Mouse (Mus musculus) megakaryocyte, embryonic 14.5 days (primary cell): ENCODE data around the gene Def8. TPM values are rescaled to one million over a fixed set of nuclear protein-coding genes. Genes with fewer than 3 reads are reported as not detected.
A peak's percentile ranks its signal among the peaks of the same experiment; 100 is the strongest.

Experiments used
- H3K27me3 ChIP-seq: replicated peaks from 2 replicates; pipeline ENCODE3; 2012; ENCODE audit warnings: inconsistent platforms
- H3K36me3 ChIP-seq: replicated peaks from 2 replicates; pipeline ENCODE3; 2012; ENCODE audit warnings: low read length, inconsistent platforms, mixed read lengths
- H3K4me1 ChIP-seq: 2 replicates; pipeline ENCODE4 v1.6.1; 2012; ENCODE audit warnings: inconsistent platforms
- H3K4me3 ChIP-seq: replicated peaks from 2 replicates; pipeline ENCODE3; 2012; ENCODE audit warnings: moderate library complexity, mild to moderate bottlenecking, inconsistent platforms
- H3K9me3 ChIP-seq: 2 replicates; pipeline ENCODE4 v1.6.1; 2012; ENCODE audit warnings: inconsistent platforms
- FLI1 ChIP-seq: IDR thresholded peaks from 2 replicates; pipeline ENCODE4 v1.6.1; 2012; ENCODE audit warnings: low read length, inconsistent platforms, mixed read lengths
- GATA1 ChIP-seq: IDR thresholded peaks from 3 replicates; pipeline ENCODE4 v1.6.1; 2012; ENCODE audit warnings: mixed read lengths, low read length, inconsistent platforms, borderline replicate concordance
- polyA plus RNA-seq: library from polyadenylated mRNA; stranded (reverse); fragments of >175 nt; gene quantifications from 2 replicates; pipeline ENCODE4 v1.2.3, GENCODE M21; 2012; ENCODE audit warnings: low replicate concordance; ENCODE audit not compliant: insufficient read depth

Gene Def8
- polyA plus RNA-seq, 1 experiment, result 20.7 TPM

- Histone ChIP-seq H3K9me3 (no peaks in the 10 kb centered on the region), H3K4me3 (peak overlapping the region; percentile 97), H3K27me3 (no peaks in the 10 kb centered on the region), H3K4me1 (peaks cover 62% of the 10 kb centered on the region), H3K36me3 (peaks cover 36% of the 10 kb centered on the region)
- TF ChIP-seq GATA1, result no peak
- no peak for TF ChIP-seq FLI1
Measured at GRCm38 (mm10) chr8:123478456-123479218, 55.3 kb downstream of the Def8 start.

DNA sequence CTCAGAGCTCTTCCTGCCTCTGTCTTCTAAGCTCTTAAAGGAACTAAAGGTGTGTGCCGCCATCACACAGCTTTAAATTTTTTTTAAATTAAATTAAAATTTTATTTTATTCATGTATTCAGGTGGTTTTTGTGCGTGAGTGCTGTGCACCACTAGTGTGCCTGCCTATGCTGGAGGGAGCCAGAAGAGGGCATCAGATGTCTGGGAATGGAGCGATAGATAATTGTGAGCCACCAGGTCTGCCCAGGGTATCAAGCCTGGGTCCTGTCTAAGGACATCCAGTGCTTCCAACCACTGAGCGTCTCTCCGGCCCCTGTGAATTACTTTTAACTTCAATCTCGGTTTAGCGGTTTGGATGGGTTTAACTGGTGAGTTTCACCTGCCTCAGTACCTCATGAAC is 59.3 kb downstream of the Def8 start:
- TF ChIP-seq FLI1 (no peak), GATA1 (no peak)
- Histone ChIP-seq H3K9me3 (no peaks in the 10 kb centered on the region), H3K4me1 (peaks cover 35% of the 10 kb centered on the region), H3K4me3 (no peak overlapping the region), H3K27me3 (no peaks in the 10 kb centered on the region), H3K36me3 (peaks cover 74% of the 10 kb centered on the region)

DNA sequence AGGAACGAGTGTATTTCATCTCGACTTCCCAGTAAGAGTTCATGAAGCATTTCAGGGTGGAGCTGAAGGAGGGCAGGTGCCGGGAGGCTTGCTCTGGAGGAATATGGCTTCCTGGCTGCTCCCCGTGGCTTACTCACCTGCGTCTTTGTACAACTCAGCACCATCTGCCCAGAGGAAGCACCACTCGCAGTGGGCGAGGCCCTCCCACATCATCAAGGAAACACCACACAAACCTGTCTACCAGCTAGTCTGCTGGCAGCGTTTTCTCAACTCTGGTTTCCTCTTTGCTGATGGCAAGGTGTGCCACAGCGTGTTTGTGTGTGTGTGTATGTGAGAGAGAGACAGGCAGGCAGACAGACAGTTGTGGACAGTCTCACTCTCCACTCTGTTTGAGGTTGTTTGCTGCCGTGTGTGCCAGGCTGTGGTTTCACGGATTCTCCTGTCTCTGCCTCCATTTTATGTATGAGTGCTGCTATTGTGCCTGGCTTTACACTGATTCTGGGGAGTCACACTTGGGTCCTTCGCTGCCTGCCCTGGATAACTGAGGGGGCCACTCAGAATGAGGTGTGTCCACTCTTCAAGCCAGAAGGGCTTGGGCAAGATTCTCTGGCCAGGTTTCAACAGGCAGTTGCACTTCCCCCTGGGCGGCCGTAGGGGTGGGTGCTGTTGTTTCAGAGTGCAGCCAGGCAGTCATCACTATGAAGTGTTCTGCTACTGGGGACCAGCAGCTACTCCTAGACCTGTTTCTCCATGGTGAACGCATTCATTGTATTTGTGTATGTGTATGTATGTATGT is 68.2 kb downstream of the Def8 start:
- H3K36me3 ChIP-seq, result peaks cover 97% of the 10 kb centered on the region
- no peak for TF ChIP-seq FLI1
- no peak for TF ChIP-seq GATA1

DNA sequence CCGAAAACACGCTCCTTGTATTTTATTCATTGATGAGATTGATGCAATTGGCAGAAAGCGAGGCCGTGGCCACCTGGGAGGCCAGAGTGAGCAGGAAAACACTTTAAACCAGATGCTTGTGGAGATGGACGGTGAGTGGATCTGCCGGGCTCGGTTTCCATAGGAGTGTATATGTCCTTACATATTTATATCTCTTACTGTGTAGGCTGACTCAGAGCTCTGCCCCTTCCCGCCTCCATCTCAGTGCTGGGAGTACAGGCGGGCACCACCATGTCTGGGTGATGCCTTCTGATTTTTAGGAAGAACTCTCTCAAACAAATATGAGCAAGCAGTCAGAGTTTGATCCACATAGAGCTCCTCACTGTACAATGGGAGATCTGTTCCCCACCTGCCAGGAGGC is 69.6 kb downstream of the Def8 start:
- H3K27me3 ChIP-seq, result no peaks in the 10 kb centered on the region
- H3K9me3 ChIP-seq, result no peaks in the 10 kb centered on the region
- peaks cover 9% of the 10 kb centered on the region for H3K4me1 ChIP-seq
- no peak for TF ChIP-seq FLI1
- TF ChIP-seq GATA1, result no peak
- no peak overlapping the region for H3K4me3 ChIP-seq
- peaks cover 98% of the 10 kb centered on the region for H3K36me3 ChIP-seq

More for the DNA sequence above, 68.2 kb downstream of the Def8 start:
- Histone ChIP-seq H3K27me3 (no peaks in the 10 kb centered on the region), H3K4me1 (peaks cover 9% of the 10 kb centered on the region), H3K4me3 (no peak overlapping the region), H3K9me3 (no peaks in the 10 kb centered on the region)

DNA sequence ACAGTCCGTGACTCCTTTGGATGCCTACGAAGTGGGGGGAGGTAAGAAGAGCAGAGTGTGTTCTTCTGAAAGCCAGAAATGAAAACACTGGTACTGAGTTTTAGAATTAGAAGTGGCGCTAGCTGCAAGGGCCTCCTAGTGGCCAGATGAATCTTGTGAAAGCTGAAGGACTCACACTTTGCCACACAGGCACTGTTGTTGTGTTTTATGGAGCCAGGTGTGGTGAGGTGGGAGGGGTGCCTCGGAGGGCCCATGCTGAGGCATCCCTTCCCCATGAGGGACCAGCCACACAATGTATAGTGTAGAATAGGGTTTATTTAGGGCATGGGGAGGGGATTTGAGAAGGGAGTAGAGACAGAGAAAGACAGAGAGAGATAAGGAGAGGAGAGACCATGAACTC is 74.4 kb downstream of the Def8 start:
- H3K9me3 ChIP-seq, result no peaks in the 10 kb centered on the region; the same call in 1 of the 2 replicates
- no peak overlapping the region for H3K4me3 ChIP-seq
- H3K4me1 ChIP-seq, result peaks cover 9% of the 10 kb centered on the region
- H3K36me3 ChIP-seq, result peaks cover 100% of the 10 kb centered on the region
- no peaks in the 10 kb centered on the region for H3K27me3 ChIP-seq
- TF ChIP-seq GATA1 (no peak), FLI1 (no peak)

- no peak overlapping the region for H3K4me3 ChIP-seq
- H3K27me3 ChIP-seq, result no peaks in the 10 kb centered on the region
- TF ChIP-seq FLI1, result no peak
- TF ChIP-seq GATA1, result no peak
- peaks cover 9% of the 10 kb centered on the region for H3K9me3 ChIP-seq
- H3K4me1 ChIP-seq, result peaks cover 9% of the 10 kb centered on the region
- H3K36me3 ChIP-seq, result peaks cover 100% of the 10 kb centered on the region
Measured at GRCm38 (mm10) chr8:123498963-123499362, 75.6 kb downstream of the Def8 start.

- Histone ChIP-seq H3K4me3 (no peak overlapping the region), H3K9me3 (peaks cover 9% of the 10 kb centered on the region), H3K27me3 (no peaks in the 10 kb centered on the region), H3K36me3 (peaks cover 100% of the 10 kb centered on the region), H3K4me1 (peaks cover 9% of the 10 kb centered on the region)
- no peak for TF ChIP-seq GATA1
- no peak for TF ChIP-seq FLI1
Measured at GRCm38 (mm10) chr8:123499556-123499955, 76.2 kb downstream of the Def8 start.

DNA sequence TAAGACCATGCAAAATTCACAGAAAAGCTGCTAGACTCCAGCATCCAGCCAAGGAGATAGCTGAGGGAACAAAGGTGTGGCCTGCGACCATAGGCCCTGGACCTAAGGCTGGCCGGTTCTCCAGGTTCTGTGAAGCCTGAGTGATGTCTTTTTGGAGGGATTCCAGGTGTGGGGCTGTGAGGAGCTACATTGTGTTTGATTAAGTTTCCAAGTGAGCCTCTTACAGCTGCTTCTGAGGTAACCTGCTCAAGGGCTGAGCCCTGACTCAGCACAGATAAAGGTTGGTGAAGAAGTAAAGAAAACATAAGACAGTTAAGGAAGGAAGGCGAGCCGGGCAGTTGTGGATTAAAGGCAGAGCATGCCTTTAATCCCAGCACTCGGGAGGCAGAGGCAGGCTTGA is 78.9 kb downstream of the Def8 start:
- Histone ChIP-seq H3K36me3 (peaks cover 100% of the 10 kb centered on the region), H3K4me3 (no peak overlapping the region), H3K4me1 (peaks cover 10% of the 10 kb centered on the region), H3K9me3 (peaks cover 9% of the 10 kb centered on the region), H3K27me3 (no peaks in the 10 kb centered on the region)
- TF ChIP-seq FLI1 (no peak), GATA1 (no peak)

DNA sequence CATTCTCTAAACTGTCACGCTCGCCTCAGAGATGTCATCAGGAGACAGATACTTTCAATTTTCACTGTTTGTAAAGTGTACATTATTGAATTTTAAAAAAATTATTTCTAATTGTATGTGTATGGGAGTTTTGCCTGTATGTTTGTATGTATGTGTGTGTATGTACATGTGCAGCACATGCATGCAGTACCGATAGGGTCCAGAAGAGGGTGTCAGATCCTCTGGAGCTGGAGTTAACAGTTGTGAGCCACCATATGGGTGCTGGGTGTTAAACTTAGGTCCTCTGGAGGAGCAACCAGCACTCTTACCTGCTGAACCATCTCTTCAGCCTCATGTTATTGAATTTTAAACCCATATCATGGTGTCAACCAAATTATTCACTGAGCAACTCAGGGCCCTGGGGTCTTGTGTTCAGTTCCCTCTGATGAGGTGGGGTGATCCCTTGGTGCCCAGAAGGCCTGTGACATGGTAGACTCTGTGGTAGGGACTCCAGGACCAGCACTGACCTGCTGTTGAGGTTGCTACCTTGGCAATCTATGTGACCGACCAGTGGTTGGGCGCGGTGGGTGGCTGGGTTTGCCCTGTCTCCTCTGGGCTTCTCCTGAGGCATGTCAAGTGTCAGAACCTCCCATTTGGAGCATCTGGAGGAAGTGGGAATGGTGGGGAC is 80.6 kb downstream of the Def8 start:
- peaks cover 100% of the 10 kb centered on the region for H3K36me3 ChIP-seq
- no peak for TF ChIP-seq GATA1
- no peak for TF ChIP-seq FLI1
- H3K4me3 ChIP-seq, result no peak overlapping the region
- H3K27me3 ChIP-seq, result no peaks in the 10 kb centered on the region
- peaks cover 9% of the 10 kb centered on the region for H3K9me3 ChIP-seq
- H3K4me1 ChIP-seq, result peaks cover 13% of the 10 kb centered on the region
